Mouse (Mus musculus): Measurements from ENCODE around the gene Isca1. TPM values are rescaled to one million over a fixed set of nuclear protein-coding genes. Genes with fewer than 3 reads are reported as not detected.
"Not testable (repeated sequence)": the region's sequence is repeated elsewhere in the genome, so short reads cannot be mapped to it uniquely, and the experiment has no call there.

Isca1 gene
- polyA plus RNA-seq, 1 experiment from 2014 or later: 165 TPM

GRCm38 (mm10) chr13:59719475-59719874 is 50.1 kb downstream of the Isca1 start:
- WGBS: 85% methylated on average over 1 of the region's 1 CpGs
- Histone ChIP-seq H3K27me3 (ENCODE audit: control insufficient read depth, insufficient read depth, low read depth, low read length) (no peaks in the 10 kb centered on the region), H3K4me3 (ENCODE audit: low read depth, low read length) (no peak overlapping the region), H3K4me2 (ENCODE audit: low read length) (no peak overlapping the region), H3K9ac (ENCODE audit: low read depth, low read length) (no peak overlapping the region), H3K27ac (ENCODE audit: low read length) (no peak overlapping the region), H3K36me3 (ENCODE audit: control insufficient read depth, insufficient read depth, low read length) (no peaks in the 10 kb centered on the region), H3K9me3 (replicated peaks; ENCODE audit: control insufficient read depth, low read length, poor library complexity, severe bottlenecking) (no peaks in the 10 kb centered on the region), H3K4me1 (ENCODE audit: control insufficient read depth, insufficient read depth, low read length) (no peaks in the 10 kb centered on the region; the same call in 1 of the 2 replicates)
- no peak for ATAC-seq

DNA sequence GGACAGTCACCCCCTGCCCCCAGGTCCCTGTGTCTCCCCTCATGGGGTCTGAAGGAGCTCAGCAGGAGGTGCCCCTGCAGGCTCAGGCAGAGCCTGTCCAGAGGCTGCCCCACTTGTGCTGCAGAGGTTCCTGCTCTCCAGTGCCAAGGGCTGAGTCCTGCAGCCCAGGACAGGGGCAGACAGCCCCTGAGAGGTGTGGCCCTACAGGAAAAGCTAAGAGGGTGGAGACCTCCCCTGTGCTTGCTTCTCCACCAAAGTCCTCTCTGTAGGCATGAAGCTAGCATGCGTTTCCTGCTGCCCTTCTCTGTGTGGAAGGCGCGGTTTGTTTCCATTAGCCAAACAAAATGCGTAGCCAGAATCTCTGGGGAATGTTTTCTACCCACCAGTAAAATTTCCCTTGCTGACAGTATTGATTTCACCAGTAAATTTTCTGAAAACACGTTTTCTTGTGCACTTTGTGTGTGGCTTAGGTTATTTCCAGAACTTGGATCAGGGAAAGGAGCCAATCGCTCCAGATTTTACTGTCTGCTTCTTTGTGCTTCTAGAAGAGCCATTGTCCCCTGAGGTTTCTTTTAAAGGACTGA is 50.7 kb downstream of the Isca1 start:
- not testable (repeated sequence) for H3K4me1 ChIP-seq (ENCODE audit: control insufficient read depth, insufficient read depth, low read length); H3K36me3 ChIP-seq (ENCODE audit: control insufficient read depth, insufficient read depth, low read length); H3K27ac ChIP-seq (ENCODE audit: low read length); H3K9ac ChIP-seq (ENCODE audit: low read depth, low read length); H3K4me3 ChIP-seq (ENCODE audit: low read depth, low read length); H3K9me3 ChIP-seq (replicated peaks; ENCODE audit: control insufficient read depth, low read length, poor library complexity, severe bottlenecking); H3K27me3 ChIP-seq (ENCODE audit: control insufficient read depth, insufficient read depth, low read depth, low read length); ATAC-seq; H3K4me2 ChIP-seq (ENCODE audit: low read length)
- WGBS: 52% methylated on average over 6 of the region's 6 CpGs

DNA sequence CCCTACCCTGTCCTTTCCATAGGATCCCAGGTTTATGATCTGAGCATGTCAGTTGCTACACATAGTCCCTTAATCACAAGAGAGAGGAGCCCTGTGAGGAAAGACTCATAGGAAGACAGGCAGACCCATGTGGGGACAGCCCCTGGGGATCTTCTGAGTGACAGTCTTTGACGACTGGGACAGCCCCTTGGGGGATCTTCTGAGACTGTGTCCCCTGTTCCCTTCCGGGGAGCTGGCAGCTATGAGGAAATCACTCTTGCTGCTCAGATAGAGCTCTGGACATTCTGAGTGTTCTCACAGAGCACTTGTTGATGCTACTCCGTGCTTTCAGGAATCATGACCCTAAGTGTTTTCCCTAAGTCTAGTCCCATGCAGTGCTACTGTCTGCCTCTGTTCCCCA is 55.9 kb downstream of the Isca1 start:
- Histone ChIP-seq H3K9ac (ENCODE audit: low read depth, low read length) (no peak overlapping the region), H3K4me2 (ENCODE audit: low read length) (no peak overlapping the region), H3K4me3 (ENCODE audit: low read depth, low read length) (no peak overlapping the region), H3K27ac (ENCODE audit: low read length) (no peak overlapping the region), H3K27me3 (ENCODE audit: control insufficient read depth, insufficient read depth, low read depth, low read length) (no peaks in the 10 kb centered on the region), H3K4me1 (ENCODE audit: control insufficient read depth, insufficient read depth, low read length) (no peaks in the 10 kb centered on the region), H3K36me3 (ENCODE audit: control insufficient read depth, insufficient read depth, low read length) (no peaks in the 10 kb centered on the region), H3K9me3 (replicated peaks; ENCODE audit: control insufficient read depth, low read length, poor library complexity, severe bottlenecking) (no peaks in the 10 kb centered on the region)
- WGBS: 51% methylated on average over 3 of the region's 3 CpGs
- no peak for ATAC-seq

- H3K4me1 ChIP-seq (ENCODE audit: control insufficient read depth, insufficient read depth, low read length); H3K4me2 ChIP-seq (ENCODE audit: low read length); H3K27ac ChIP-seq (ENCODE audit: low read length); ATAC-seq; H3K27me3 ChIP-seq (ENCODE audit: control insufficient read depth, insufficient read depth, low read depth, low read length); H3K4me3 ChIP-seq (ENCODE audit: low read depth, low read length); H3K36me3 ChIP-seq (ENCODE audit: control insufficient read depth, insufficient read depth, low read length); H3K9ac ChIP-seq (ENCODE audit: low read depth, low read length); H3K9me3 ChIP-seq (replicated peaks; ENCODE audit: control insufficient read depth, low read length, poor library complexity, severe bottlenecking): not testable (repeated sequence)
- WGBS: 75% methylated on average over 3 of the region's 3 CpGs
Observed at GRCm38 (mm10) chr13:59711984-59712383, 57.6 kb downstream of the Isca1 start, which contains the start of gene Spata31d1b. Spata31d1b (plus strand) TSS chr13:59712284.

- H3K9me3 ChIP-seq (replicated peaks; ENCODE audit: control insufficient read depth, low read length, poor library complexity, severe bottlenecking): no peaks in the 10 kb centered on the region
- no peaks in the 10 kb centered on the region for H3K4me1 ChIP-seq (ENCODE audit: control insufficient read depth, insufficient read depth, low read length)
- no peak for ATAC-seq
- no peaks in the 10 kb centered on the region for H3K36me3 ChIP-seq (ENCODE audit: control insufficient read depth, insufficient read depth, low read length)
- H3K27ac ChIP-seq (ENCODE audit: low read length): no peak within 1 kb of the TSS
- no peak within 1 kb of the TSS for H3K4me2 ChIP-seq (ENCODE audit: low read length)
- no peak within 1 kb of the TSS for H3K4me3 ChIP-seq (ENCODE audit: low read depth, low read length)
- 93% methylated on average over 15 of the region's 15 CpGs for WGBS
- H3K9ac ChIP-seq (ENCODE audit: low read depth, low read length): no peak within 1 kb of the TSS
- H3K27me3 ChIP-seq (ENCODE audit: control insufficient read depth, insufficient read depth, low read depth, low read length): no peaks in the 10 kb centered on the region
Observed at GRCm38 (mm10) chr13:59710230-59710629, 59.4 kb downstream of the Isca1 start, which contains the start of gene Spata31d1a. Spata31d1a (minus strand) TSS chr13:59710330.

Other genes with a start within 250 kb of the Isca1 start
- gene Agtpbp1, start 184.6 kb downstream of the Isca1 start, polyA plus RNA-seq (2015; fragmentation: Nextera tagmentation; extraction: Ambion mirVana): 73.9 and 76.0 TPM in 2 replicates
- 148 and 165 TPM in 2 replicates for gene Naa35, start 184.6 kb downstream of the Isca1 start, polyA plus RNA-seq (2015; fragmentation: Nextera tagmentation; extraction: Ambion mirVana)
- gene Golm1, start 94.0 kb downstream of the Isca1 start, polyA plus RNA-seq (2015; fragmentation: Nextera tagmentation; extraction: Ambion mirVana): 18.4 and 27.3 TPM in 2 replicates
- not detected in 2 replicates for gene 4921517D22Rik, start 75.7 kb downstream of the Isca1 start, polyA plus RNA-seq (2015; fragmentation: Nextera tagmentation; extraction: Ambion mirVana)
- gene Spata31d1a, start 59.5 kb downstream of the Isca1 start, polyA plus RNA-seq (2015; fragmentation: Nextera tagmentation; extraction: Ambion mirVana): 0.16 and 0.30 TPM in 2 replicates
- not detected in 2 replicates for gene Spata31d1b, start 57.5 kb downstream of the Isca1 start, polyA plus RNA-seq (2015; fragmentation: Nextera tagmentation; extraction: Ambion mirVana)
- gene Spata31d1d, start 38.1 kb downstream of the Isca1 start, polyA plus RNA-seq (2015; fragmentation: Nextera tagmentation; extraction: Ambion mirVana): not detected in 2 replicates
- gene 1700014D04Rik, start 23.1 kb downstream of the Isca1 start, polyA plus RNA-seq (2015; fragmentation: Nextera tagmentation; extraction: Ambion mirVana): 0.24 and 0.52 TPM in 2 replicates
- not detected in 2 replicates for gene Gm49354, start 12.4 kb upstream of the Isca1 start, polyA plus RNA-seq (2015; fragmentation: Nextera tagmentation; extraction: Ambion mirVana)
- 45.0 and 47.9 TPM in 2 replicates for gene Tut7, start 53.3 kb upstream of the Isca1 start, polyA plus RNA-seq (2015; fragmentation: Nextera tagmentation; extraction: Ambion mirVana)